Mouse (Mus musculus) kidney, postnatal 0 days (tissue): ENCODE measurements around the gene Myo16. TPM values are rescaled to one million over a fixed set of nuclear protein-coding genes. Genes with fewer than 3 reads are reported as not detected.

Source experiments
- ATAC-seq: fragments of 200-750 bp; cut with Nextera tagmentation; replicated peaks from 2 replicates; pipeline ENCODE4 v1.8.0; 2017; ENCODE audit warnings: low read depth, moderate number of reproducible peaks, moderate TSS enrichment, moderate library complexity; ENCODE audit not compliant: low FRiP score
- DNase-seq: peaks from one replicate; pipeline ENCODE4 v3.0.0-alpha.2; 2016; ENCODE audit warnings: low spot score
- H3K27ac ChIP-seq: fragments of 300-500 bp; sonication (generic); 2 replicates; pipeline ENCODE4 v1.5.1; 2014; ENCODE audit warnings: mild to moderate bottlenecking
- H3K27me3 ChIP-seq: fragments of 300-500 bp; sonication (generic); 2 replicates; pipeline ENCODE4 v1.6.1; 2014; ENCODE audit warnings: low read length, mixed read lengths; ENCODE audit not compliant: insufficient read depth
- H3K36me3 ChIP-seq: fragments of 300-500 bp; sonication (generic); 2 replicates; pipeline ENCODE4 v1.6.1; 2014; ENCODE audit warnings: low read length, mixed read lengths; ENCODE audit not compliant: insufficient read depth
- H3K4me1 ChIP-seq: fragments of 300-500 bp; sonication (generic); replicated peaks from 2 replicates; pipeline ENCODE4 v1.6.1; 2014; ENCODE audit warnings: antibody characterized with exemption, low read length, mixed read lengths; ENCODE audit not compliant: insufficient read depth
- H3K4me2 ChIP-seq: fragments of 300-500 bp; sonication (generic); 2 replicates; pipeline ENCODE4 v1.6.1; 2014; ENCODE audit warnings: mild to moderate bottlenecking, low read length, moderate library complexity, mixed read lengths
- H3K4me3 ChIP-seq: fragments of 300-500 bp; sonication (generic); replicated peaks from 2 replicates; pipeline ENCODE4 v1.5.1; 2014; ENCODE audit warnings: low read depth, low read length
- H3K9ac ChIP-seq: fragments of 300-500 bp; sonication (generic); 2 replicates; pipeline ENCODE4 v1.6.1; 2014; ENCODE audit warnings: low read depth, low read length
- H3K9me3 ChIP-seq: fragments of 300-500 bp; sonication (generic); replicated peaks from 2 replicates; pipeline ENCODE4 v1.6.1; 2016; ENCODE audit warnings: low read length, inconsistent platforms, mixed read lengths
- CTCF ChIP-seq: IDR thresholded peaks from 2 replicates; pipeline ENCODE4 v1.5.1; 2016; ENCODE audit warnings: antibody characterized with exemption, low read depth, mild to moderate bottlenecking, moderate library complexity
- WGBS: fragments of 180-500 bp; shearing (Covaris S2); extraction: QIAGEN DNeasy Blood & Tissue Kit; methylation state at CpG from one replicate; pipeline ENCODE4 v1.1.7; 2014; 5-methylcytosine and 5-hydroxymethylcytosine counted together
- polyA plus RNA-seq: library from polyadenylated mRNA; unstranded; fragments of >200 nt; fragmentation: Nextera tagmentation; extraction: Ambion mirVana; gene quantifications from 2 replicates; pipeline ENCODE4 v1.2.1, GENCODE M21; 2015

The Myo16 gene
- polyA plus RNA-seq, 1 experiment from 2014 or later = 0.08 TPM

- Histone ChIP-seq H3K4me3 (no peak overlapping the region), H3K4me1 (no peaks in the 10 kb centered on the region), H3K4me2 (no peak overlapping the region), H3K27ac (no peak overlapping the region), H3K9me3 (no peaks in the 10 kb centered on the region), H3K9ac (no peak overlapping the region), H3K36me3 (no peaks in the 10 kb centered on the region), H3K27me3 (no peaks in the 10 kb centered on the region)
- no peak for TF ChIP-seq CTCF
- no peak for DNase-seq
- 78% methylated on average over 2 of the region's 2 CpGs for WGBS
- ATAC-seq = no peak
Observed at GRCm38 (mm10) chr8:10362949-10363348, 209.2 kb downstream of the Myo16 start.

GRCm38 (mm10) chr8:10363654-10364406 is 210.1 kb downstream of the Myo16 start:
- no peaks in the 10 kb centered on the region for H3K36me3 ChIP-seq
- no peak for TF ChIP-seq CTCF
- no peak overlapping the region for H3K27ac ChIP-seq
- no peaks in the 10 kb centered on the region for H3K4me1 ChIP-seq
- no peak overlapping the region for H3K4me3 ChIP-seq
- no peak overlapping the region for H3K9ac ChIP-seq
- 26% methylated on average over 13 of the region's 13 CpGs for WGBS
- no peaks in the 10 kb centered on the region for H3K27me3 ChIP-seq
- no peak overlapping the region for H3K4me2 ChIP-seq
- no peaks in the 10 kb centered on the region for H3K9me3 ChIP-seq
- DNase-seq (peak; percentile 41), ATAC-seq (no peak)

- H3K27ac ChIP-seq = no peak overlapping the region
- H3K9me3 ChIP-seq = no peaks in the 10 kb centered on the region
- no peak overlapping the region for H3K4me3 ChIP-seq
- no peak overlapping the region for H3K4me2 ChIP-seq
- WGBS = 65% methylated on average over 9 of the region's 9 CpGs
- no peaks in the 10 kb centered on the region for H3K36me3 ChIP-seq
- DNase-seq (no peak), ATAC-seq (no peak)
- H3K9ac ChIP-seq = no peak overlapping the region
- TF ChIP-seq CTCF = no peak
- no peaks in the 10 kb centered on the region for H3K27me3 ChIP-seq
- no peaks in the 10 kb centered on the region for H3K4me1 ChIP-seq
Observed at GRCm38 (mm10) chr8:10366141-10366540, 212.4 kb downstream of the Myo16 start.

GRCm38 (mm10) chr8:10372571-10372970 is 218.9 kb downstream of the Myo16 start:
- TF ChIP-seq CTCF = no peak
- no peaks in the 10 kb centered on the region for H3K27me3 ChIP-seq
- H3K4me3 ChIP-seq = no peak overlapping the region
- no peak overlapping the region for H3K27ac ChIP-seq
- 74% methylated on average over 2 of the region's 2 CpGs for WGBS
- DNase-seq = no peak
- H3K9me3 ChIP-seq = no peaks in the 10 kb centered on the region
- no peak overlapping the region for H3K4me2 ChIP-seq
- no peaks in the 10 kb centered on the region for H3K36me3 ChIP-seq
- H3K4me1 ChIP-seq = no peaks in the 10 kb centered on the region
- no peak overlapping the region for H3K9ac ChIP-seq
- no peak for ATAC-seq

GRCm38 (mm10) chr8:10387143-10387542 is 233.4 kb downstream of the Myo16 start:
- ATAC-seq (no peak), DNase-seq (no peak)
- H3K9ac ChIP-seq = no peak overlapping the region
- H3K27me3 ChIP-seq = no peaks in the 10 kb centered on the region
- no peak overlapping the region for H3K4me3 ChIP-seq
- H3K9me3 ChIP-seq = no peaks in the 10 kb centered on the region
- no peaks in the 10 kb centered on the region for H3K4me1 ChIP-seq
- no peak for TF ChIP-seq CTCF
- H3K36me3 ChIP-seq = no peaks in the 10 kb centered on the region
- no peak overlapping the region for H3K4me2 ChIP-seq
- no peak overlapping the region for H3K27ac ChIP-seq
- WGBS = 62% methylated on average over 1 of the region's 1 CpGs

GRCm38 (mm10) chr8:10391096-10391683 is 237.5 kb downstream of the Myo16 start:
- no peaks in the 10 kb centered on the region for H3K4me1 ChIP-seq
- 86% methylated on average over 7 of the region's 7 CpGs for WGBS
- H3K9ac ChIP-seq = no peak overlapping the region
- H3K27ac ChIP-seq = no peak overlapping the region
- no peak overlapping the region for H3K4me2 ChIP-seq
- TF ChIP-seq CTCF = no peak
- ATAC-seq = no peak
- H3K4me3 ChIP-seq = no peak overlapping the region
- H3K9me3 ChIP-seq = no peaks in the 10 kb centered on the region
- H3K36me3 ChIP-seq = no peaks in the 10 kb centered on the region
- DNase-seq = no peak
- H3K27me3 ChIP-seq = no peaks in the 10 kb centered on the region

- DNase-seq = no peak
- WGBS = 73% methylated on average over 6 of the region's 6 CpGs
- ATAC-seq = no peak
Observed at GRCm38 (mm10) chr8:10391913-10392312, 238.2 kb downstream of the Myo16 start.

More at GRCm38 (mm10) chr8:10391913-10392312, 238.2 kb downstream of the Myo16 start:
- H3K9me3 ChIP-seq = no peaks in the 10 kb centered on the region
- H3K4me3 ChIP-seq = no peak overlapping the region
- no peaks in the 10 kb centered on the region for H3K27me3 ChIP-seq
- H3K4me1 ChIP-seq = no peaks in the 10 kb centered on the region
- H3K36me3 ChIP-seq = no peaks in the 10 kb centered on the region
- no peak overlapping the region for H3K4me2 ChIP-seq
- no peak for TF ChIP-seq CTCF
- H3K9ac ChIP-seq = no peak overlapping the region
- H3K27ac ChIP-seq = no peak overlapping the region
